Mouse (Mus musculus) CD8-positive naive resting alpha-beta T cell, adult 2 months (primary cell): Measurements from ENCODE around the gene Gm6509.
"Not testable (repeated sequence)": the region's sequence is repeated elsewhere in the genome, so short reads cannot be mapped to it uniquely, and the experiment has no call there.

Experiments
- DNase-seq, 2 experiments: peaks; one replicate each; pipeline ENCODE4 v3.0.0; 2022; ENCODE audit warnings: low read depth in 2 of 2, low spot score in 2 of 2

Gm6509 gene

DNA sequence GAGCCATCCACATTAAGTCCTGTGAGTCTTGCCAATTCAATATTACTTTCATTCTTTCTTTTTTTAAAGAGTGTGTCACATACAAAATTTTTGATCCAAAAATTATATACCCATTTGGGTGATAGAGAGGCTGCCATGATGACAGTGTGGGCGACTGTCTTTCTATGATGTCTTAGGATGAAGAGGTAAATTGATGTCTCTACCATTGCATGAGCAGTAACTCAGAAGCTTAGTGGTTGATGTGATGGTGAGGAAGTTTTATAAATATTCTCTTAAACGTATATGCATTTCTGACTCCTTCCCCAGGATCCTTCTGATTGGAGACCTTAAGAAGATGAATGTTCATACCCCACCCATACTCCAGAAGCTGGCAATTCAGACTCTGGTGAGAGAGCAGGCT lies at the start of gene Gm6509:
TSS of gene Gm6509 (plus strand) at position 301 of the 400 bp plus-strand sequence.
- not testable (repeated sequence) for DNase-seq

DNA sequence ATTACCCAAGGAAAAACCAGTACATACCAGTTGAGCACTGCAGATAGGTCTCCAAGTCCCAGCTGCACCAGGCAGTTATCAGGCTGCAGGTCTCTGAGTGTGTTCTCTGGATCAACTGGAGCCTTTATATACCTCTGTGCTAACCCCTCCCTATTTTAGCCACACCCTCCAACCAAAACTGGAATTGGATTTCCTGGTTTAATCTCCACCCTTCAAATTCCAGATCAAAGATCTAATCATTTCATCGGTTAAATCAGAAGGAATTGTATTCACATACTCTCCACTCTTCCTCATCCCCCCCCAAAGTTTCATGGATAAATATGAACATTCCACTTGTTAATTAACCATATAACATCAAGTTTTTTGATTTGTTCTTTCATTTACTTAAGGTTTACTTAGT lies 7.5 kb upstream of the Gm6509 start, which contains the start of gene Gm3147:
TSS of gene Gm3147 (minus strand) at position 101 of the 400 bp plus-strand sequence.
- DNase-seq: not testable (repeated sequence)

DNA sequence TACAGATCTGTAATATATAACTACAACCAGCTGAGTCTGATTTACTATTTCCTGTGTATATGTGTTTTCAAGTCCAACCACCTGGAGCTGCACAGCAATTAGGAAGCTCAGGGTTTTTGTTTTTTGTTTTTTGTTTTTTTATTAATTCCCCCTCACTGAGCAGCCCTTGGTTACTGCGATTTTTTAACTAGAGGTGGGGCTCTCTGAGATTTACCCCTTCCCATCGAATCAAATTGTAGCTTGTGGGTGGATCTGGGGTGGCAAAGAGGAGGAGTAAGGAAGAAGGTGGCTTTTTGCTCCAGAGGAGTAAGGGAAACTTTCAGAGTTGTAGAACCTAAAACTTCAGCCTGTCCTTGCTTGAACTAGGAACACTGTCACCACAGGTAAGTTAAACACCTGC lies 24.3 kb downstream of the Gm6509 start, which contains the start of gene Gm6205:
TSS of gene Gm6205 (plus strand) at position 301 of the 400 bp plus-strand sequence.
- not testable (repeated sequence) for DNase-seq
